Mouse (Mus musculus): Measurements from ENCODE around the gene Vps13d.

DNA sequence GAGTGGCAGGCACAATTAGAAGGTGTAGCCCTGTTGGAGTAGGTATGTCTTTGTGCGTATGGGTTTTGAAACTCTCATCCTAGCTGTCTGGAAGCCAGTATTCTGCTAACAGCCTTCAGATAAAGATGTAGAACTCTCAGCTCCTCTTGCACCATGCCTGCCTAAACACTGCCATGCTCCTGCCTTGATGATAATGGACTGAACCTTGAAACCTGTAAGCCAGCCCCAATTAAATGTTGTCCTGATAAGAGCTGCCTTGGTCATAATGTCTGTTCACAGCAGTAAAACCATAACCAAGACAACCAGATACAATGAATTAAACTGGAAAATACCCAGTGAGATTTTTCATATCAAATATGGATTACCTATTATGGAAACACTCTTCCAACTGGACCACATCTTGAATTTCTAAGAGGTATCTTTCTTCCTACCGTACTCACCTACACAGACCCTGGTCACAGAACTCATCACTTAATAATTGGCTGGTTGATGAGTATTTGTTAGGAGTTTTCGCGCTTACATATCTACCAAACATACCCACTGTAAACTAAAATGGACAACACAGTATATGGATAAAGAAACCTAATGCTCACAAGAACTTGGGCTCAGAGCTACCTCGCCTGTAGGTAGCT lies 15.8 kb downstream of the Vps13d start:
- TF ChIP-seq POLR2A (IDR thresholded peaks at IDR 0.05; ENCODE audit: insufficient read depth, low read length) (no peak), EP300 (IDR thresholded peaks at IDR 0.05; ENCODE audit: insufficient read depth, low read depth, low read length) (no peak)
